Mouse (Mus musculus) myocyte (in vitro differentiated cells): ENCODE data around the gene Tox2. TPM values are rescaled to one million over a fixed set of nuclear protein-coding genes. Genes with fewer than 3 reads are reported as not detected.

Experiments
- H3K27me3 ChIP-seq: one replicate; pipeline ENCODE4 v1.6.1; 2011; ENCODE audit not compliant: control insufficient read depth, insufficient read depth, insufficient read length
- H3K36me3 ChIP-seq: one replicate; pipeline ENCODE4 v1.6.1; 2011; ENCODE audit not compliant: control insufficient read depth, insufficient read depth
- H3K4me2 ChIP-seq: one replicate; pipeline ENCODE4 v1.6.1; 2011; ENCODE audit warnings: low read depth, control low read depth
- H3K4me3 ChIP-seq: one replicate; pipeline ENCODE4 v1.5.1; 2011; ENCODE audit warnings: mild to moderate bottlenecking, control low read depth, moderate library complexity
- H3K79me2 ChIP-seq: one replicate; pipeline ENCODE4 v1.6.1; 2011; ENCODE audit not compliant: control insufficient read depth, insufficient read depth
- H3ac ChIP-seq: one replicate; pipeline ENCODE4 v1.6.1; 2011; ENCODE audit not compliant: control insufficient read depth, insufficient read length
- CEBPB ChIP-seq: IDR thresholded peaks from 2 replicates; pipeline ENCODE4 v1.6.1; 2011; ENCODE audit warnings: mild to moderate bottlenecking, moderate library complexity; ENCODE audit not compliant: poor library complexity, insufficient read depth, severe bottlenecking
- E2F4 ChIP-seq: IDR thresholded peaks from one replicate; pipeline ENCODE4 v1.6.1; 2011; ENCODE audit warnings: mild to moderate bottlenecking, control low read depth, moderate library complexity; ENCODE audit not compliant: insufficient read depth
- MAX ChIP-seq: IDR thresholded peaks from one replicate; pipeline ENCODE4 v1.6.1; 2011; ENCODE audit warnings: low read depth, mild to moderate bottlenecking, control low read depth
- MYOD1 ChIP-seq, 3 experiments: IDR thresholded peaks; one replicate each; pipeline ENCODE4 v1.6.1; 2011; ENCODE audit warnings: control low read depth in 2 of 3, low read depth in 2 of 3, mild to moderate bottlenecking in 2 of 3, moderate library complexity in 1 of 3; ENCODE audit not compliant: insufficient read length in 2 of 3, control insufficient read depth in 1 of 3
- MYOG ChIP-seq, 3 experiments: IDR thresholded peaks; one replicate each; pipeline ENCODE4 v1.6.1; 2011; ENCODE audit warnings: control low read depth in 2 of 3, low read depth in 2 of 3, mild to moderate bottlenecking in 2 of 3; ENCODE audit not compliant: insufficient read length in 2 of 3, control insufficient read depth in 1 of 3, insufficient read depth in 1 of 3
- POLR2A ChIP-seq: IDR thresholded peaks from one replicate; pipeline ENCODE4 v1.6.1; 2011; ENCODE audit warnings: low read depth, mild to moderate bottlenecking, control low read depth, moderate library complexity; ENCODE audit not compliant: insufficient read length
- POLR2AphosphoS2 ChIP-seq: IDR thresholded peaks from one replicate; pipeline ENCODE4 v1.6.1; 2011; ENCODE audit warnings: low read depth, control low read depth; ENCODE audit not compliant: insufficient read length
- REST ChIP-seq: IDR thresholded peaks from one replicate; pipeline ENCODE4 v1.6.1; 2011; ENCODE audit warnings: mild to moderate bottlenecking, control low read depth, moderate library complexity; ENCODE audit not compliant: insufficient read depth, insufficient read length
- SRF ChIP-seq: IDR thresholded peaks from one replicate; pipeline ENCODE4 v1.6.1; 2011; ENCODE audit warnings: low read depth; ENCODE audit not compliant: control insufficient read depth, insufficient read length
- TCF12 ChIP-seq: IDR thresholded peaks from one replicate; pipeline ENCODE4 v1.6.1; 2011; ENCODE audit warnings: mild to moderate bottlenecking, control low read depth; ENCODE audit not compliant: poor library complexity, insufficient read depth, severe bottlenecking
- TCF3 ChIP-seq: IDR thresholded peaks from one replicate; pipeline ENCODE4 v1.6.1; 2011; ENCODE audit warnings: low read depth, control low read depth; ENCODE audit not compliant: insufficient read length
- USF1 ChIP-seq: IDR thresholded peaks from one replicate; pipeline ENCODE4 v1.6.1; 2011; ENCODE audit warnings: low read depth, mild to moderate bottlenecking, control low read depth, moderate library complexity
- polyA plus RNA-seq: library from polyadenylated mRNA; unstranded; fragments of >200 nt; fragmentation: generic; extraction: Trizol; gene quantifications from one replicate; pipeline ENCODE4 v1.2.1, GENCODE M21; 2012; ENCODE audit warnings: missing spikeins

Tox2 gene
- polyA plus RNA-seq, 1 experiment: 0.05 TPM

- no peaks in the 10 kb centered on the region for H3K79me2 ChIP-seq
- H3ac ChIP-seq: no peak overlapping the region
- H3K4me2 ChIP-seq: peak overlapping the region; percentile 65
- TF ChIP-seq MAX: no peak
- peak; percentile 72 to 98 (median 98) for TF ChIP-seq MYOG (IDR thresholded peaks at IDR 0.05; ENCODE audit: control insufficient read depth in 1 of 3, insufficient read depth in 1 of 3, insufficient read length in 2 of 3, low read depth in 2 of 3)
- peak; percentile 88; the same call in 1 of the 2 replicates for TF ChIP-seq CEBPB
- peak; percentile 93 to 99 (median 98) for TF ChIP-seq MYOD1 (IDR thresholded peaks at IDR 0.05; ENCODE audit: control insufficient read depth in 1 of 3, insufficient read length in 2 of 3, low read depth in 2 of 3)
- peak; percentile 27 for TF ChIP-seq POLR2A
- TF ChIP-seq POLR2AphosphoS2: no peak
- peak; percentile 94 for TF ChIP-seq TCF3
- TF ChIP-seq TCF12: peak; percentile 99
- no peaks in the 10 kb centered on the region for H3K36me3 ChIP-seq
- H3K27me3 ChIP-seq: no peaks in the 10 kb centered on the region
- H3K4me3 ChIP-seq: no peak overlapping the region
These were observed 50.5 kb downstream of the Tox2 start for GRCm38 (mm10) chr2:163253248-163254099.

GRCm38 (mm10) chr2:163254228-163254627, 51.3 kb downstream of the Tox2 start:
- no peaks in the 10 kb centered on the region for H3K27me3 ChIP-seq
- H3ac ChIP-seq: no peak overlapping the region
- no peaks in the 10 kb centered on the region for H3K79me2 ChIP-seq
- H3K36me3 ChIP-seq: no peaks in the 10 kb centered on the region
- TF ChIP-seq E2F4 (no peak), USF1 (no peak), REST (no peak), MYOD1 (IDR thresholded peaks at IDR 0.05; ENCODE audit: control insufficient read depth in 1 of 3, insufficient read length in 2 of 3, low read depth in 2 of 3) (no peak), SRF (no peak), CEBPB (no peak), MAX (no peak), TCF3 (no peak), MYOG (IDR thresholded peaks at IDR 0.05; ENCODE audit: control insufficient read depth in 1 of 3, insufficient read depth in 1 of 3, insufficient read length in 2 of 3, low read depth in 2 of 3) (no peak), TCF12 (no peak), POLR2A (no peak), POLR2AphosphoS2 (no peak)
- H3K4me2 ChIP-seq: peak overlapping the region; percentile 65
- no peak overlapping the region for H3K4me3 ChIP-seq

- Histone ChIP-seq H3K79me2 (no peaks in the 10 kb centered on the region), H3K27me3 (no peaks in the 10 kb centered on the region), H3K4me3 (no peak overlapping the region), H3ac (no peak overlapping the region), H3K36me3 (no peaks in the 10 kb centered on the region), H3K4me2 (no peak overlapping the region)
- TF ChIP-seq MYOD1 (IDR thresholded peaks at IDR 0.05; ENCODE audit: control insufficient read depth in 1 of 3, insufficient read length in 2 of 3, low read depth in 2 of 3) (no peak), E2F4 (no peak), MYOG (IDR thresholded peaks at IDR 0.05; ENCODE audit: control insufficient read depth in 1 of 3, insufficient read depth in 1 of 3, insufficient read length in 2 of 3, low read depth in 2 of 3) (no peak)
These were observed 53.8 kb downstream of the Tox2 start for GRCm38 (mm10) chr2:163256765-163257164.

- Histone ChIP-seq H3ac (no peak overlapping the region), H3K4me2 (no peak overlapping the region), H3K4me3 (no peak overlapping the region)
These were observed 58.6 kb downstream of the Tox2 start for GRCm38 (mm10) chr2:163261362-163262054.

More at GRCm38 (mm10) chr2:163261362-163262054, 58.6 kb downstream of the Tox2 start:
- Histone ChIP-seq H3K79me2 (no peaks in the 10 kb centered on the region), H3K27me3 (no peaks in the 10 kb centered on the region), H3K36me3 (no peaks in the 10 kb centered on the region)
- TF ChIP-seq SRF: no peak
- TF ChIP-seq USF1: no peak
- TF ChIP-seq MAX: no peak
- no peak for TF ChIP-seq MYOG (IDR thresholded peaks at IDR 0.05; ENCODE audit: control insufficient read depth in 1 of 3, insufficient read depth in 1 of 3, insufficient read length in 2 of 3, low read depth in 2 of 3)
- no peak for TF ChIP-seq E2F4
- no peak for TF ChIP-seq POLR2A
- TF ChIP-seq TCF12: no peak
- no peak for TF ChIP-seq POLR2AphosphoS2
- no peak for TF ChIP-seq MYOD1 (IDR thresholded peaks at IDR 0.05; ENCODE audit: control insufficient read depth in 1 of 3, insufficient read length in 2 of 3, low read depth in 2 of 3)
- TF ChIP-seq CEBPB: no peak
- TF ChIP-seq REST: no peak
- no peak for TF ChIP-seq TCF3
